Mouse (Mus musculus) layer of hippocampus, adult 8-10 months (tissue): Measurements from ENCODE around the gene Prl8a8. TPM values are rescaled to one million over a fixed set of nuclear protein-coding genes. Genes with fewer than 3 reads are reported as not detected.

ENCODE experiments used
- DNase-seq, 2 experiments: peaks; one replicate each; pipeline ENCODE4 v3.0.0; 2022; ENCODE audit warnings: low spot score in 2 of 2
- total RNA-seq, 4 experiments: library from RNA; stranded (reverse); gene quantifications; 2 replicates each; pipeline ENCODE4 v1.2.4; 2022

Gene Prl8a8
- not detected for total RNA-seq

GRCm38 (mm10) chr13:27513117-27513516 is at the start of gene Prl8a8:
Prl8a8 (minus strand) TSS chr13:27513217.
- DNase-seq = no peak

GRCm38 (mm10) chr13:27553336-27553735 is 40.3 kb upstream of the Prl8a8 start:
- no peak for DNase-seq

- no peak for DNase-seq
Observed at GRCm38 (mm10) chr13:27523156-27523555, 10.1 kb upstream of the Prl8a8 start.

GRCm38 (mm10) chr13:27507645-27508044 is 5.4 kb downstream of the Prl8a8 start:
- DNase-seq = no peak

Other genes with a start within 250 kb of the Prl8a8 start
- not detected for gene Prl6a1, start 200.6 kb downstream of the Prl8a8 start, total RNA-seq
- gene Prl8a2, start 167.5 kb downstream of the Prl8a8 start, total RNA-seq = not detected
- not detected for gene Prl2b1, start 122.4 kb downstream of the Prl8a8 start, total RNA-seq
- not detected for gene Prl8a6, start 74.5 kb downstream of the Prl8a8 start, total RNA-seq
- gene Prl8a9, start 51.4 kb upstream of the Prl8a8 start, total RNA-seq = not detected
- gene Prl8a1, start 69.0 kb upstream of the Prl8a8 start, total RNA-seq = not detected
- gene Prl7b1, start 97.4 kb upstream of the Prl8a8 start, total RNA-seq = not detected
- gene Prl7a1, start 129.3 kb upstream of the Prl8a8 start, total RNA-seq = not detected
- gene Prl7a2, start 154.8 kb upstream of the Prl8a8 start, total RNA-seq = not detected
- gene Prl7d1, start 203.5 kb upstream of the Prl8a8 start, total RNA-seq = not detected